Mouse (Mus musculus) CH12.LX (cell line): ENCODE measurements around the gene Gm9964. TPM values are rescaled to one million over a fixed set of nuclear protein-coding genes. Genes with fewer than 3 reads are reported as not detected.

Experiments used
- DNase-seq: peaks from one replicate; pipeline ENCODE4 v3.0.0-alpha.2; 2013; ENCODE audit errors: extremely low read depth
- H3K27ac ChIP-seq: 2 replicates; pipeline ENCODE4 v1.5.1; 2012; ENCODE audit warnings: low read depth, mild to moderate bottlenecking, control low read depth, moderate library complexity; ENCODE audit not compliant: insufficient read depth
- H3K27me3 ChIP-seq: replicated peaks from 2 replicates; pipeline ENCODE3; 2012; ENCODE audit warnings: inconsistent platforms
- H3K36me3 ChIP-seq, 2 experiments: replicated peaks in 1 of 2; 2 replicates each; pipeline versions ENCODE3 to v1.6.1; 2012; ENCODE audit warnings: inconsistent platforms in 1 of 2, low read length in 1 of 2, mild to moderate bottlenecking in 1 of 2, mixed read lengths in 1 of 2, moderate library complexity in 1 of 2; ENCODE audit not compliant: control insufficient read depth in 1 of 2, insufficient read depth in 1 of 2
- H3K4me1 ChIP-seq, 2 experiments: 2 replicates each; pipeline ENCODE4 v1.6.1; 2012; ENCODE audit warnings: inconsistent platforms in 1 of 2, moderate library complexity in 1 of 2; ENCODE audit not compliant: insufficient read depth in 2 of 2, control insufficient read depth in 1 of 2
- H3K4me2 ChIP-seq: 2 replicates; pipeline ENCODE4 v1.6.1; 2012; ENCODE audit warnings: low read depth, mild to moderate bottlenecking, control low read depth; ENCODE audit not compliant: poor library complexity, insufficient read depth, severe bottlenecking
- H3K4me3 ChIP-seq, 3 experiments: fragments of 150-350 bp in 1 of 3; sonication (generic) in 1 of 3; replicated peaks in 1 of 3; 2 replicates each; pipeline versions ENCODE3 to v1.5.1; 2011 to 2012; ENCODE audit warnings: low read depth in 2 of 3, low read length in 2 of 3, mild to moderate bottlenecking in 2 of 3, moderate library complexity in 2 of 3, control low read depth in 1 of 3, improper control_type of control experiment in 1 of 3, inconsistent platforms in 1 of 3, mixed read lengths in 1 of 3; ENCODE audit not compliant: poor library complexity in 1 of 3
- H3K79me2 ChIP-seq: replicated peaks from 2 replicates; pipeline ENCODE4 v1.6.1; 2012; ENCODE audit warnings: mild to moderate bottlenecking, moderate library complexity; ENCODE audit not compliant: control insufficient read depth, poor library complexity, insufficient read depth, severe bottlenecking; ENCODE audit errors: extremely low read depth
- H3K9ac ChIP-seq: 2 replicates; pipeline ENCODE4 v1.6.1; 2012; ENCODE audit warnings: low read depth, mild to moderate bottlenecking, control low read depth, moderate library complexity; ENCODE audit not compliant: insufficient read depth
- H3K9me3 ChIP-seq: replicated peaks from 2 replicates; pipeline ENCODE3; 2012; ENCODE audit warnings: low read length, inconsistent platforms, mixed read lengths
- BHLHE40 ChIP-seq: IDR thresholded peaks from 2 replicates; pipeline ENCODE4 v1.6.1; 2011; ENCODE audit warnings: mild to moderate bottlenecking, low read depth, low read length, improper control_type of control experiment
- CHD1 ChIP-seq: IDR thresholded peaks from 2 replicates; pipeline ENCODE4 v1.6.1; 2012; ENCODE audit warnings: low read depth, low read length, improper control_type of control experiment, inconsistent platforms
- CHD2 ChIP-seq: IDR thresholded peaks from 2 replicates; pipeline ENCODE4 v1.6.1; 2011; ENCODE audit warnings: low read length, improper control_type of control experiment
- CTCF ChIP-seq, 2 experiments: IDR thresholded peaks in 1 of 2; conservative IDR thresholded peaks in 1 of 2; 2 replicates each; pipeline ENCODE4 v1.5.1; 2011 to 2012; ENCODE audit warnings: low read depth in 2 of 2, low read length in 2 of 2, improper control_type of control experiment in 1 of 2, inconsistent platforms in 1 of 2, mild to moderate bottlenecking in 1 of 2, moderate library complexity in 1 of 2
- E2F4 ChIP-seq: IDR thresholded peaks from 2 replicates; pipeline ENCODE4 v1.6.1; 2011; ENCODE audit warnings: low read depth, low read length, improper control_type of control experiment; ENCODE audit not compliant: insufficient replicate concordance
- ELF1 ChIP-seq: IDR thresholded peaks from 2 replicates; pipeline ENCODE4 v1.6.1; 2014; ENCODE audit warnings: low read depth, mild to moderate bottlenecking, inconsistent platforms, low read length, improper control_type of control experiment
- EP300 ChIP-seq: IDR thresholded peaks from 2 replicates; pipeline ENCODE4 v1.6.1; 2011; ENCODE audit warnings: low read length, improper control_type of control experiment
- ETS1 ChIP-seq: conservative IDR thresholded peaks from 2 replicates; pipeline ENCODE4 v1.6.1; 2012; ENCODE audit warnings: low read depth, mild to moderate bottlenecking, inconsistent platforms, low read length, improper control_type of control experiment, moderate library complexity
- GABPA ChIP-seq: IDR thresholded peaks from 2 replicates; pipeline ENCODE4 v1.6.1; 2012; ENCODE audit warnings: low read depth, low read length, improper control_type of control experiment, inconsistent platforms; ENCODE audit not compliant: insufficient replicate concordance
- HCFC1 ChIP-seq: IDR thresholded peaks from 2 replicates; pipeline ENCODE4 v1.6.1; 2012; ENCODE audit warnings: low read depth, mild to moderate bottlenecking, inconsistent platforms, low read length, improper control_type of control experiment
- IRF4 ChIP-seq: IDR thresholded peaks from 2 replicates; pipeline ENCODE4 v1.6.1; 2014; ENCODE audit warnings: low read depth, mild to moderate bottlenecking, inconsistent platforms, low read length, improper control_type of control experiment
- JUN ChIP-seq: IDR thresholded peaks from 2 replicates; pipeline ENCODE4 v1.6.1; 2011; ENCODE audit warnings: low read depth, mild to moderate bottlenecking, low read length, improper control_type of control experiment, moderate library complexity; ENCODE audit not compliant: insufficient read depth
- JUND ChIP-seq: conservative IDR thresholded peaks from 2 replicates; pipeline ENCODE4 v1.6.1; 2011; ENCODE audit warnings: low read depth, low read length, improper control_type of control experiment
- KAT2A ChIP-seq: IDR thresholded peaks from 2 replicates; pipeline ENCODE4 v1.6.1; 2012; ENCODE audit warnings: low read length, improper control_type of control experiment, inconsistent platforms; ENCODE audit not compliant: insufficient replicate concordance
- MAFK ChIP-seq: IDR thresholded peaks from 2 replicates; pipeline ENCODE4 v1.6.1; 2011; ENCODE audit warnings: low read length, improper control_type of control experiment; ENCODE audit not compliant: insufficient replicate concordance
- MAX ChIP-seq: IDR thresholded peaks from 2 replicates; pipeline ENCODE4 v1.6.1; 2011; ENCODE audit warnings: low read length, improper control_type of control experiment
- MAZ ChIP-seq: IDR thresholded peaks from 2 replicates; pipeline ENCODE4 v1.6.1; 2012; ENCODE audit warnings: low read depth, mild to moderate bottlenecking, inconsistent platforms, low read length, improper control_type of control experiment, moderate library complexity
- MEF2A ChIP-seq: IDR thresholded peaks from 2 replicates; pipeline ENCODE4 v1.6.1; 2014; ENCODE audit warnings: low read depth, mild to moderate bottlenecking, inconsistent platforms, low read length, improper control_type of control experiment, borderline replicate concordance
- MXI1 ChIP-seq: IDR thresholded peaks from 2 replicates; pipeline ENCODE4 v1.6.1; 2011; ENCODE audit warnings: mild to moderate bottlenecking, low read depth, low read length, improper control_type of control experiment
- MYC ChIP-seq: IDR thresholded peaks from 2 replicates; pipeline ENCODE4 v1.6.1; 2011; ENCODE audit warnings: low read depth, mild to moderate bottlenecking, improper control_type of control experiment, low read length
- NELFE ChIP-seq: IDR thresholded peaks from 2 replicates; pipeline ENCODE4 v1.6.1; 2011; ENCODE audit warnings: low read depth, low read length, improper control_type of control experiment
- NRF1 ChIP-seq: IDR thresholded peaks from 2 replicates; pipeline ENCODE4 v1.6.1; 2014; ENCODE audit warnings: low read depth, mild to moderate bottlenecking, inconsistent platforms, low read length, improper control_type of control experiment, moderate library complexity
- PAX5 ChIP-seq: IDR thresholded peaks from 2 replicates; pipeline ENCODE4 v1.6.1; 2012; ENCODE audit warnings: low read length, inconsistent platforms, mixed read lengths
- POLR2A ChIP-seq: IDR thresholded peaks from 2 replicates; pipeline ENCODE4 v1.6.1; 2011; ENCODE audit warnings: low read depth, mild to moderate bottlenecking, improper control_type of control experiment, low read length
- POLR2AphosphoS2 ChIP-seq: IDR thresholded peaks from 2 replicates; pipeline ENCODE4 v1.6.1; 2011; ENCODE audit warnings: low read depth, low read length, improper control_type of control experiment
- RAD21 ChIP-seq: IDR thresholded peaks from 2 replicates; pipeline ENCODE4 v1.6.1; 2011; ENCODE audit warnings: low read depth, mild to moderate bottlenecking, low read length, improper control_type of control experiment, moderate library complexity
- RCOR1 ChIP-seq: conservative IDR thresholded peaks from 2 replicates; pipeline ENCODE4 v1.6.1; 2012; ENCODE audit warnings: low read depth, mild to moderate bottlenecking, inconsistent platforms, low read length, improper control_type of control experiment
- SIN3A ChIP-seq: IDR thresholded peaks from 2 replicates; pipeline ENCODE4 v1.6.1; 2012; ENCODE audit warnings: low read length, improper control_type of control experiment, inconsistent platforms
- SMC3 ChIP-seq: IDR thresholded peaks from 2 replicates; pipeline ENCODE4 v1.6.1; 2011; ENCODE audit warnings: low read depth, low read length, improper control_type of control experiment
- TBP ChIP-seq: conservative IDR thresholded peaks from 2 replicates; pipeline ENCODE4 v1.6.1; 2011; ENCODE audit warnings: low read depth, low read length, improper control_type of control experiment
- TCF12 ChIP-seq: IDR thresholded peaks from 2 replicates; pipeline ENCODE4 v1.6.1; 2014; ENCODE audit warnings: low read depth, mild to moderate bottlenecking, inconsistent platforms, low read length, improper control_type of control experiment
- UBTF ChIP-seq: IDR thresholded peaks from 2 replicates; pipeline ENCODE4 v1.6.1; 2012; ENCODE audit warnings: low read depth, mild to moderate bottlenecking, inconsistent platforms, low read length, improper control_type of control experiment, moderate library complexity
- USF1 ChIP-seq: IDR thresholded peaks from 2 replicates; pipeline ENCODE4 v1.6.1; 2014; ENCODE audit warnings: low read depth, mild to moderate bottlenecking, inconsistent platforms, low read length, improper control_type of control experiment
- USF2 ChIP-seq: conservative IDR thresholded peaks from 2 replicates; pipeline ENCODE4 v1.6.1; 2011; ENCODE audit warnings: low read depth, low read length, improper control_type of control experiment
- ZC3H11A ChIP-seq: IDR thresholded peaks from 2 replicates; pipeline ENCODE4 v1.6.1; 2012; ENCODE audit warnings: low read depth, mild to moderate bottlenecking, inconsistent platforms, low read length, improper control_type of control experiment
- ZKSCAN1 ChIP-seq: IDR thresholded peaks from 2 replicates; pipeline ENCODE4 v1.6.1; 2012; ENCODE audit warnings: low read depth, inconsistent platforms, low read length, improper control_type of control experiment, borderline replicate concordance
- ZMIZ1 ChIP-seq: IDR thresholded peaks from 2 replicates; pipeline ENCODE4 v1.6.1; 2012; ENCODE audit warnings: low read depth, mild to moderate bottlenecking, inconsistent platforms, low read length, improper control_type of control experiment
- ZNF384 ChIP-seq: IDR thresholded peaks from 2 replicates; pipeline ENCODE4 v1.6.1; 2012; ENCODE audit warnings: low read depth, low read length, improper control_type of control experiment, inconsistent platforms
- dilution Hi-C: fragments of 300-500 bp; cut with MboI; formaldehyde crosslinking; loops from 2 replicates; pipeline ENCODE4 v1.14.3; 2020; ENCODE audit warnings: low sequenced_read_pairs; ENCODE audit not compliant: extremely low pct_unique_long_range_greater_than_20kb, extremely low pct_ligation_motif_present
- in situ Hi-C: fragments of 300-500 bp; cut with MboI; formaldehyde crosslinking; loops from 3 replicates; pipeline ENCODE4 v1.14.3; 2019; ENCODE audit warnings: low sequenced_read_pairs, low pct_ligation_motif_present, low pct_unique_long_range_greater_than_20kb, mixed read lengths
- polyA plus RNA-seq: library from polyadenylated mRNA; unstranded; fragments of >175 nt; gene quantifications from 2 replicates; pipeline ENCODE4 v1.2.1, GENCODE M21; 2012; ENCODE audit warnings: low read depth; ENCODE audit not compliant: insufficient read length
- total RNA-seq, 2 experiments: library from RNA; depleted of rRNA; stranded (reverse); fragments of 300-350 nt in 1 of 2; fragments of >200 nt in 1 of 2; gene quantifications; 2 replicates each; pipeline ENCODE4 v1.2.3; 2012 to 2014

Gm9964 gene
- total and polyA plus RNA-seq, 3 experiments, result not detected

DNA sequence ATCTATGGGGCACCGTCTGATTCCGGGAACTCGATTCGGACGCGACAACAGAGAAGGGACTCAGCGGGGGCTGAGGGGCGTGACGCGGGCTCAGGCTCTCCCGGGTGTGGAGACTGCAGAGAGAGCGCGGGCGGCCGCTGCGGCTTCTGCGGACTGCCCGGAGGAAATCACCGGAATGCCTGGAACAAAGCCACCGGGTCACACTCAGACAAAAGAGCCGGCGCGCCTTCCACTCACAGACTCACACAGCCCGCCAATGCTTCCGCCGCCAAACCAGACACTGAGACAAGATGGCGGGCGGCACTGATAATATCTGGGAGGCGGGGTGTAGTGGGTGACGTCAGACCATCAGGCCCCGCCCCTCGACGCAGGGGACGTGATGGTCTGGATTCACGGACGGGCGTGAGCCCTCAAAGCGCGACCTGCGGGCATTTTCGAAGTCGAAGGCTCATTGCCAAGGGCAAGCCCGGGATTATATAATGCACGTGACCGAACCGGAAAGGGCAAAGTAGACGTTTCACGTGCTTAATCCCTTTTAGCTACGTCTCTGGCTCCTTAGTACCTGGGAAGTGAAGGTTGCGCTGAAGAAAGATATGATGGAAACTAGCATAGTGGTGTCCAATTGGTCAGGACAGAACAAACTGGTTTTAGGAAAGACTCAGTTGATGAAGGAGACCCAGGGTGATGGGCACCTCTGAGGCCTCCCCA lies 42.2 kb downstream of the Gm9964 start, which contains the start of gene Wsb1:
Gene Wsb1 (minus strand): TSS at position 281 of the 708 bp plus-strand sequence.
- peaks cover 11 to 34% of the 10 kb centered on the region in 2 experiments; a peak in 3 of 4 replicates for H3K4me1 ChIP-seq
- dilution Hi-C loops (no loop called here), in situ Hi-C loops (loop anchor here (5.0 kb wide), 1 partner anchor 38 kb away; no protein-coding TSS in a partner anchor)
- peak within 1 kb of the TSS; percentile 77 to 91 (median 86) for H3K4me3 ChIP-seq
- H3K27me3 ChIP-seq, result peaks cover 9% of the 10 kb centered on the region
- DNase-seq, result peak; percentile 94
- peaks cover 12 to 23% of the 10 kb centered on the region in 2 experiments for H3K36me3 ChIP-seq
- H3K9ac ChIP-seq, result peak within 1 kb of the TSS; percentile 90
- no peaks in the 10 kb centered on the region for H3K9me3 ChIP-seq
- peaks cover 41% of the 10 kb centered on the region for H3K79me2 ChIP-seq
- H3K27ac ChIP-seq, result peak within 1 kb of the TSS; percentile 84
- peak within 1 kb of the TSS; percentile 96 for H3K4me2 ChIP-seq
- peak; percentile 82 for TF ChIP-seq IRF4
- TF ChIP-seq MXI1, result peak; percentile 88
- TF ChIP-seq KAT2A, result 0 out of 2 replicates have a peak, but pooled peaks have one; percentile 41
- no peak for TF ChIP-seq ZC3H11A
- peak; percentile 99 for TF ChIP-seq ZMIZ1
- TF ChIP-seq PAX5, result no peak
- no peak for TF ChIP-seq RAD21
- TF ChIP-seq USF1, result peak; percentile 14; the same call in 1 of the 2 replicates
- no peak for TF ChIP-seq GABPA
- TF ChIP-seq NRF1, result peak; percentile 66
- peak; percentile 84 for TF ChIP-seq RCOR1
- no peak; the same call in none of the 2 replicates for TF ChIP-seq ELF1
- peak; percentile 68 for TF ChIP-seq USF2
- peak; percentile 100 for TF ChIP-seq POLR2A
- TF ChIP-seq ETS1, result peak; percentile 56
- peak; percentile 71; the same call in 1 of the 2 replicates for TF ChIP-seq MEF2A
- no peak; the same call in 1 of the 2 replicates for TF ChIP-seq JUND
- TF ChIP-seq CTCF (conservative IDR thresholded peaks at IDR 0.05 in 1 of 2, IDR thresholded peaks at IDR 0.05 in 1 of 2; ENCODE audit: low read depth in 2 of 2, low read length in 2 of 2), result no peak
- peak; percentile 100 for TF ChIP-seq NELFE
- peak; percentile 96 for TF ChIP-seq BHLHE40
- TF ChIP-seq POLR2AphosphoS2, result peak; percentile 99
- 0 out of 2 replicates have a peak, but pooled peaks have one; percentile 36 for TF ChIP-seq ZNF384
- peak; percentile 86 for TF ChIP-seq UBTF
- TF ChIP-seq JUN, result no peak
- peak; percentile 98 for TF ChIP-seq TBP
- TF ChIP-seq CHD2, result peak; percentile 9; the same call in 1 of the 2 replicates
- TF ChIP-seq TCF12, result peak; percentile 99
- no peak for TF ChIP-seq ZKSCAN1
- TF ChIP-seq MAFK, result peak; percentile 24; the same call in 1 of the 2 replicates
- peak; percentile 99 for TF ChIP-seq MAX
- peak; percentile 89 for TF ChIP-seq MAZ
- peak; percentile 38; the same call in 1 of the 2 replicates for TF ChIP-seq MYC
- TF ChIP-seq SIN3A, result peak; percentile 96
- no peak for TF ChIP-seq E2F4
- TF ChIP-seq EP300, result no peak
- TF ChIP-seq CHD1, result peak; percentile 81; the same call in 1 of the 2 replicates
- TF ChIP-seq SMC3, result no peak
- TF ChIP-seq HCFC1, result peak; percentile 73
